Mouse (Mus musculus): Measurements from ENCODE around the gene Filip1l.

The Filip1l gene

DNA sequence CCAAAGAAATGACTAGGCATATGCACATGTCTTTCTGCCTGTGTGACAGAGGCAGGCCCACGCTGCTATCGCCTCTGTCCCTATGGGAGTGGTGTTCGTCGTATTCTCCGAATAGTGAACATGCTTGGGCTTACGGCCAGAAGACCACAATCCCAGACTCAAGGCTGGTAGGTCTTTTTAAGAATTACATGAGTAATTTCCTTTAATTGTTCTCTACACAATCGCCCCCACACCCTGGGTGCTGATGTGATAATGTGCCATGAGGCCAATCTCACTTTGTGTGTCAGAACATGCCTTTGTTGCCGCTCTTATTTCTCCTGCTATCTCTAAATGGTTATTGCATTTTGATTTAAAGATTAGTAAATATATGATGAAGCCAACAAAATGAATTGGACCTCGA lies 132.4 kb downstream of the Filip1l start:
- DNase-seq, result no peak

DNA sequence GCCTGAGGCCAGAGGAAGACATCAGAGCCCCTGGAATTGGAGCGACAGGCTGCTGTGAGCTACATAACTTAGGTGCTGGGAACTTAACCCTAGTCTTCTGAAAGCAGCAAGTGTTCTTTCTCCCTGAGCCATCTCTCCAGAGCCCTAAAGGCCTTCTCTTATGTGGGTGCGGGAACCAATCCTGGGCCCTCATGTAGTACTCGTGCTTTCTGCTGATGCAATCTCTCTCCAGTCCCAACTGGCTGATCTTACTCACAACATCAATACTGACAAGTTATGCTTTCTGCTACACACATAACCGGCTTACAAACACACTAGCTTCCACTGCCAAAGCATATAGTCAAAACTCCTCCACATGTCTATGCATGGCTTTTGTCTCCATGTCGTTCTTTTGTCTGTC lies 133.4 kb downstream of the Filip1l start:
- no peak for DNase-seq

DNA sequence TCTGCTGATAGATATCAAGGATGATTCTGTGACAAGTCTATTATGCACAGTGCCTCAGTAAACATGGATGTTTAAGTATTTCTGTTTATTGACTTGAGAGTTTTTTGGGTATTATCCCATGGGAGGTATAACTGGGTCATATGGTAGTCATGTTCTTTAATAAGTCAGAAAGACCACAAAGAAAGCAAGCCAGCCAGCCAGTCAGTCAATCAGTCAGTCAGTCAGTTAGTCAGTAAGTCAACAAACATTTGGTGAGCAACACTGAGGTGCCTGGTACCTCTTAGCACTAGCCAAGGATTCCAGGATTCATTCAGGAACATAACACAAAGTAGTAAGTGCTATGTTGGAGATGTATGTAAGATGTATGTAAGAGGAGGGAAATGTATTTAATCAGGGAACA lies 135.8 kb downstream of the Filip1l start:
- no peak for DNase-seq

DNA sequence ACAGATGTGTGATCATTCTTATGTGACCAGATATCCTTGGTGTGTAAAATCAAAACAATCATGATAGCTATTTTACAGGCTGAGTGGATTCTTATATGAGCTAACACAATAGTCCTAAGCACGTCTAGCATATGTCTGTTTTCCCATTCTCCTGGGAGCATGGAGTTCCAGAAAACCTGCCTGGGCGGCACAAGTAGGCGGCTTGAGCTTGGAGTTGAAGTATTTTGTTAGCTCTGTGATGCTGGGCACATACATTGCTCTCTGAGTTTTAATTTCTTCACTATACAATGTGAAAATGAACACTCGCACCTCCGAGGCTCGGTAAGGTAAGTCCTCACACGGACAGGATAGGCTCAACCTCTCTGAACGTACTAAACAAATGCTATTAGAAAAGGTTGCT lies 137.8 kb downstream of the Filip1l start:
- DNase-seq, result peak; percentile 29

DNA sequence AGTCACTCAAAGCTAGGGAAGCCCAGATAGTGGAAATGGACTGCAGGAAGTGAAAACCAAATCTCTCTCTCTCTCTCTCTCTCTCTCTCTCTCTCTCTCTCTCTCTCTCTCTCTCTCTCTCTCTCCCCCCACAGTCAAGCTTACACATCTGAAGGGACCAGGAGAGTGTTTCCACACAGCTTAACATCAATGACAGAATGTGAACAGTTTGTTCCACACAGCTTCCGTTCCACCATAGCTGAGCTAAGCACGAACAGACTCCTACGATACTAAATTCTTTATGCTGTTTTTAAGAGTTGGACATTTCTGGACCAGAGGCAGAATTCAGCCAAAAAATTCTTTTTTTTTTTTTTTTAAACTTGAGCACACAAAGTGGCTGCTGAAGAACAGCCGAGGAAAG lies 139.0 kb downstream of the Filip1l start:
- no peak for DNase-seq

DNA sequence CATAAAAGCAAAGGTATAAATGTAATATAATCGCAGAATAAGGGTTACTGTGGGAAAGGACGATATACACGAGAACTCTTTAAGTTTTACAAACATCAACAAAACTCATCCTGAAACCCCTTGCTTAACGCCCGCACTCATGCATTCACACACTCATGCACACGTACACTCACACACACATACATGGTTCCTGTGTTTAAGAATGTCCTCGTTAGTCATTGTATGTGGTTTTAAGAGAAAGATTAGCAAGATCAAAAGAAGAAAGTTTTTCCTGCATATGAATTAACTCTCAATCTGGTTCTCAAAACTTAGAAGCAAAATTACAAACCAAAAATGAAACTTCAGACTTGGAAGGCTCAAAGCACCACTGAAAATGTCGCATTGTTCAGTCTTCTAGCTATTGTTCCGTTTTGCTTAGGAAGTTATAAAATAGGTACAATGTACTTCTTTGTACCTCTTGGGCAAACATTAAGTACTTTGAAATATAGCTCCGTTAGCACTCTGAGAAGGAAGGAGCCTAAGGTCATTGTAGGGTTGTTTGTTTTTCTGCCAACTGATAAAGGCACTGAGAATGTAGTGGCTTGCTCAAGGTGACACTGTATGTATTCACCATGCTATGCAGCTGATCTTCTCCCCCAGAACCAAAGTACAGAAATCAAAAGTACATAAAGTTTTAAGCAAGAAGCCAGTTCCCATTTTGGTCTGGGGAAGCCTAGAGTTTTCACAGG lies 142.7 kb downstream of the Filip1l start:
- no peak for DNase-seq

DNA sequence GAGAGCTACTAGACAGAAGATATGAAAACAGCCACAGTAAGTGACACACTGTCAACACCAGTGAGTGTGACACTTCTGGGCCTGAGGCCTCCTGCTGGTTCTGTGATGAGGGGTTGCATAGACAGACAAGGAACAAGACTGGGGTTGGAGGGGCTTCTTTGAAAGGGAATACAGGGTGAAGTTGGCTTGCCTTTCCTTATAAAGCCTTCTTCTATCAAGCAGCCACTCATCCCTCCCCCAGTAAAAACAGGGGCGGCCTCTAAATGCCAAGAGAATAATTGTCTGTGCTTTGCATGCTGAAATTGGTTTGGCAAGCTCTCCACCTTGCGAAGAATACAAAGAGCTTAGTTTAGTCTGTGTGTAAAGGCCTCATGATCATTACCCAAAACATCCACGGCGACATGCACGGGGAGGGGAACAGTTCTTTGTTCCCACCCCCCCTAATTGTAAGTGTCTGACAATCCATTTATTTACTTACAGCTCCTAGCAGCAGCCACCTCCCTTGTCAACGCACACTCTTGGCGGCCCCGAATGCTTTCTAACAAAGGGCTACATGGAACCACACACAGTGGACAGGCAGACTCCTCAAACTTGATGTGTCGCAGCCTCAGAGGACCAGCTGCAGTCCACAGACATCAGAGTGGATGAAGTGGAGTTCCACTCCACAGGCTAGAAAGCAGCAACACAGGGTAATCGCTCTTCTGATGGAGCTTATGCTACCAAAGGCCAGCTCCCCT lies 143.7 kb downstream of the Filip1l start:
- peak; percentile 63 for DNase-seq

DNA sequence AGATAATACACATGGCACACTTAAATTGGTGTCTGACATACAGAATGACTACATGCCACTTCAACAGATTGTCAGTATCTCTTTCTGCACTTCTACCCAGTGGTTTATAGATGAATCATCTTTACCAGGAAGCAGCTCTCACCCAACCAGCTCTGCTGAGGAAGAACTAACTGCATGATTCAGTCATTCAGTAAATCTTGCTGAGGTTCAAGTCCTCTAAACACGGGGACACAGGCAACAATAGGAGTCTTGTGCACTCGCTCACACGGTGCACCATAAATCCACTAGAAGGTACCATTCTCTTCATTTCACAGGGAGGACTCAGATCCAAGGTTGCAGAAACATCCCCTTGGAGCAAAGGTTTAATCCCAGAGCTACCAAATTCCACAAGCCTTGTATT lies 148.0 kb downstream of the Filip1l start:
- no peak for DNase-seq

DNA sequence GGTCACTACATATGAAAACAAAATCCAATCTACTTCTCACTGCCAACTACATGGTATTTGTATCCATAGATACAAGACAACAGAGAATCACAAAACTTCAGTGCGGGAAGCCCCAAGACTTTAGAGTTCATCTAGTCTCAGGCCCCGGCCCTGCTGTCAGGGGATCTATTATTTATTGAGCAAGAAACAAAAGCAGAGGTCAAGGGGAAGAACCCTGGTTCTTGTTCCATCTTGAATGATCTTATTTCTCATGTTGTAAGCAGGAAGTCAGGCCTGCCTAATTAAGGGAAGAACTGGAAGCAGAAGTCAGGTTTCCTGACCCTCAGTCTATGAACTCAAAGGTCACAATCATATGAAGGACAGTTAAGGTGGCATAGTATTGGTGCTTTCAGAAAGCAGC lies 149.3 kb downstream of the Filip1l start:
- no peak for DNase-seq

DNA sequence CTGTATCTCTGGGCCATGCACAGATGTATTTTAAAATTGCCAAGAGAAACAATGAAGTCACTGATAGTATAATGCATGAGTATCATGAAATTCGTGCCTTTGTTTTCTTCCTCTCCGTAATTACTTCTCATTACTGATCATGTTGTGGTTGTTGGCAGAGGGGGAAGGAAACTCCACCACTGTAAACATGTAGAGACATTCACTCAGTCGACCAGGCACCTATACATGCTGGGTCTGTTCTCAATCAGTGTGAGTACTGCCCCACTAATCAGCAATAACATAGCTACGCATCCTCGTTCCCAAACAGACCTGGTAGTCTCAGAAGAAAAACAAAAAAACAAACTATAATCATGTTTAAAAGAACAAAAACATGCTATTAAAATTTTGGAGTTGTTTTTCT lies 149.9 kb downstream of the Filip1l start:
- no peak for DNase-seq

DNA sequence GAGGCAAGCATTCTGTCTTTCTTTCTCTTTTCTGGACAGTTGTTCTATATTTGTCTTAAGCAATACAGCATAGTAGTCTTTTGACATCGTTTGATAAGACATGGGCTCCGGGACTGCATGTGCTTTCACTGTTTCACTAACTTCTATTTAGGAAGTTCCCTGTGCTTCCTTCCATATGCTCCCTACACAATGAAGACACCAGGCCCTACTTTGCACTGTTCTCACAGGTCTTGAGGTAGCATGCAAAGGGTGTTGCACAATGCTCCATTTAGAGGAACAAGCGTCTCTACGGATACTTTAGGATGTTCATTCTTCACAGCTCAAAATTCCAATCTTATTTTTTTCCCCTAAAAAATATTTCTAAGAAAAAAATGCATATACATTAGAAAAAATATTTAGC lies 151.8 kb downstream of the Filip1l start:
- DNase-seq, result no peak

DNA sequence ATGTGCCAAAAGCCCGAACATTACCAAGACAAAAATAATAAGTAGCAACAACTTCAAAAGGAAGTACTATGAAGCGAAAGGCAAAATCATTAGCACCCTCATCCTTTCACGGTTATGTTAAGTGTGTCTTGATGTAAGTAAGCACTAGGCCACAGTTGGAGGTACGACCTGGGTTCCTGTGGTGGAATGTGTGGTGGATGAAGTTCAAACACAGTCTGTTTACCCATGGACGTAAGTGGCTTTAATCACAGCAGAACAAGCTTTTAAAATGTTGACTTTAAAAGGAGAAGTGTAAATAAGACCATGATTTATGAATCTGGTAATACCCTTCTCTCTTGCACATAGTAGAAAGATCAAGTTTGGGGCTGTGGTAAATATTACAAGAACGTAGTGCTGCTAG lies 153.2 kb downstream of the Filip1l start:
- no peak for DNase-seq

DNA sequence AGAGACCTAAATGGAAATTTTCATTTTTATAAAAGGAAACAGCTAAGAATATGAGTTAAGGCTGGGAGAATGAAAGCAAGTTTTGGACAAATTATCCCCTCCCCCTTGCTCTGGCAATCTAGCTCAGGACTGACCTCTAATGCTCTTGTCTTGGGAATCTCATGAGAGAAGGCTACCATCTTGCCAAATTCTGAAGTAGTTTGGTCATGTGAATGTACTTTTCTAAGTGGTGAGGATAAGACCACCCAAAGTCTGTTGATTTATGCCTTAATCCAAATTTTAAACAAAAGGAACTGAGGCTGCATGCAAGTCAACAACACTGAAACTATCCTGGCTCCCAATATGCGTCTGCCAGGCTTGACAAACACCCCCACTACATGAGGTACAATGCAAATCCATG lies 155.5 kb downstream of the Filip1l start:
- no peak for DNase-seq

DNA sequence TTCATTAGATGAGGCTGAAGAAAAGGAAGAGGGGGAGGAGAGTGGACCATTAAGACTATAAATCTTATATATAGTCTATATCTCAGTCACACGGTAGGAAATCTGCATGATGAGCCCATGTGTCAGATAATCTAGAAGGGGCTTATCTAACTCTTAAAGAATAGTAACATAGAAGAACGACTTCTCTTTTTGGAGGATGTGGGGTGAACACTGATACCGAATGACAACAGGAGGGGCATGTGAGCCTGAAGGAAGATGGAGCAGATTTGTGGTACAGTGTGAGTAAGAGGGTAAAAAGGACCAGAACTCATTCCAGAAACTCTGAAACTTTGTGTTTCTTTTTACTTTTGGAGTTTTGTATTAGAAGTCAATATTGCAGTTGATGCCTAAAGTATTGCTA lies 156.2 kb downstream of the Filip1l start:
- DNase-seq, result no peak

DNA sequence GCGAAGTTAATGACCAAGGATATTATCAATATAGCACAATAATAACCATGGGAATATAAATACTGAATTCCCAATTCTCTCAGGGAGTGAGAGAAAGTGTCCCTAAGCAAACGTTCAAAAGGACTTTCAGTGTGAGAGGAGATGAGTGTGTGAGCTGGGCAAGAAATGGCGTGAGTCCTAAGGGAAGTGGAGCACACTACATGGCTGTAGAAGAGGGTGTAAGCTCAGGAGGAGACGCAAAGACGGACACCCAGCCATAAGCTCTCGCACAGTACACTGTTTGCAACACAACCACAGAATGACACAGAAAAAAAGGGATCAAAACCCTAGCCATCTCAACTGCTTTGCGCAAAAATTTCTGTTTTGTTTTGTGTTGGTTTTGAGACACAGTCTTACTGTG lies 160.7 kb downstream of the Filip1l start:
- DNase-seq, result no peak

DNA sequence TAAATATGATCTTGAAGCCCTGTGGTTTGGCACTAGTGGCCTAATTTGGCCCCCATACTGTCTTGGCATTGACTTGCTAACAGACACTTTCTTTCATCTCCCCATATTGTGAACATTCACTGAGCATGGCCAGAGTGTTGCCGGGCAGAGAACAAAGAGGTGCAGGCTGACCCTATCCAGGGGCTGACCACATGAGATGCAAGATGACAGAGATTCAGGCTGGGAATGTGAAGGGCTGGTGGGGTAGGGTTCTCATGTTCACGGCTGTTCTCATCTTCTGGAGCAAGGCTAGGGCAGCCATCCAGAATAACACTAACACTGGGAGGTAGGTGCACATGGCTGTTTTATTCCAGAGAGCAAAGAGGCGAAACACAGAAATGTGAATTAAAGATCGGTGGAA lies 161.5 kb downstream of the Filip1l start:
- DNase-seq, result no peak

DNA sequence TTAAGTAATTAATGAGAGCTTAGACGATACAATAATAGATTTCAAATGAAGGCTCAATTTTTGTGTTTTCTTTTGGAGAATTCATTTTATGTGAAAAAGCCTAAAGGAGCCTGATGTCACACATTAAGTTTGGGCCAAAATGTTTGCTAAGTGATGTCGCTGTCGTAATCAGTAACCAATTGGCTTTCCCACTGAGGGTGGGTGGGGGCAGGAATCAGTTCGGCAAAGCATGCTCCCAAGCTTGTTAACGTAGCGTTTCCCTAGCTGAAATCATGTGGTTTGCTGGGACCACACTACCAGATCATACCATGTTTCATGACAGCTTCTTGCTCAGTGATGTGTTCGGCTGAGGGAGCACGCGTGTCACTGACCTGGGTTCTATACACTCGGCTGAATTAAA lies 162.7 kb downstream of the Filip1l start:
- no peak for DNase-seq

DNA sequence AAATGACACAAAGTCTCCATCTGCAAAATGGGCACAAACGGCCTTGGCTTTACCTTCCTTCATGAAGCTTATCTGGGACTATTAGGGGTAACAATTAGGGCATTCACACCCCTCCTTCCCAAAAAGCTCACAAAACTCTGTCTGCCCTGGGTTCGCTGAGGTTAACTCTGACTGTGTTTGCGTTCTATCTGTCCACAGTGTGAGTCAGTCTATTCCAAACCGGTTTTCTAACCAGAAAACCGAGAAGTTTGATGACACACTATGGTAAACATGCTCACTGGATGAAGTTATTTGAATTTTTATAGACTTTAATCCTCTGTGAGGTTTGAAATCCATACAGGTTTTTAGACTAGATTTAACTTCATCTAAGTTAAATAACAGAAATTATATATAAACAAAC lies 172.2 kb downstream of the Filip1l start:
- no peak for DNase-seq

DNA sequence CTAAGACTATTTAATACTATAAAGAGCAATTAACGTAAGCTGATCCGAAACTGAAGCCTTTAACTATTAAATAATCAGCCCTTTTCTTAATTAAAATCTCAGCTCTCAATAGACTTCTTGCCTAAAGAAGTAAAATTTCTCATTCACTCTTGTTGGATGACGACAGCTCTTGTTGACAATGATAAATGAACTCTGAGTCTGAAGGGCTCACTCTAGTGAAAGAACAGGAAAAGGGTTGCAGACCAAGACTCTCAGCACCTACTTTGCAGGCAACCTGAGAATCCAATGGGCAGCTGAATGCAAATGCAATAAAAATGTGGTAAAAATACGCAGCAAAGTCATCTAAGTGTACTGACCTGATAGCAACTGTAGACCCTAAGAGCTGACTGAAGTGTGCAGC lies 172.6 kb downstream of the Filip1l start:
- no peak for DNase-seq

DNA sequence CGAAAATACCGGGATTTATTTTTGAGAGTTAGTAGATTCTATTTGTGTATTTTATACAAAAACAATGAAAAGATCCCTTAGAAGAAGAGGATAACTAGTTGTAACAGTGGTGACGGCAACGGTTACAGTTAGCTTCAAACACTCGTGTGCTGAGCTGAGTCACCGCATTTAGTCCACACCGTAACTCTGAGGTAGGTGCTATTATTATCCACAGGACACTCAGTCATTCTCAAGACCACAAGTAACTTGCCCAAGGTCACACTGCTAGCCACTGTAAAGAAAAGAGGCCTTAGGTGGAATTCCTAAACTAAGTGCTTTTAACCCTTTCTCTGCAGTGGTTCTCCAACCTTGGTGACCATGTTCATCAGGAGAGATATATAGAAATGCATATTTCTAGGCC lies 174.0 kb downstream of the Filip1l start:
- no peak for DNase-seq

DNA sequence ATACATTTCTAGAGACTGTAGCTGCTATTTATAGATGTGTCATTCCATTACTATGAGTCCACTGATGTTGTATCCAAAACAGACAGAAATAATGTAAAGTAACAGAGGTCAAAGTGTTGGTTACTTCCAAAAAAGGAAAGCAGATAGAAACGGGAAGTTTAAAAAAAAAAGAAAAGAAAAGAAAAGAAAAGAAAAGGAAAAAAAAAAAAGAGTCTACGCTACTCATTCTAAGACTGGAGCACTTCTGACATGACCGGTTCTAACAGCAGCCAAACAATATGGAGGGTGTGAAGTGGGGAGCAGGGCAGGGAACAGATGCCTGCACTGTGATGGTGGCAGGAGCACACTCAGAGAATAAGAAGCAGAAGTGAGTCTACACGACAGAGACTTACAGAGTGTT lies 175.6 kb downstream of the Filip1l start:
- DNase-seq, result no peak

DNA sequence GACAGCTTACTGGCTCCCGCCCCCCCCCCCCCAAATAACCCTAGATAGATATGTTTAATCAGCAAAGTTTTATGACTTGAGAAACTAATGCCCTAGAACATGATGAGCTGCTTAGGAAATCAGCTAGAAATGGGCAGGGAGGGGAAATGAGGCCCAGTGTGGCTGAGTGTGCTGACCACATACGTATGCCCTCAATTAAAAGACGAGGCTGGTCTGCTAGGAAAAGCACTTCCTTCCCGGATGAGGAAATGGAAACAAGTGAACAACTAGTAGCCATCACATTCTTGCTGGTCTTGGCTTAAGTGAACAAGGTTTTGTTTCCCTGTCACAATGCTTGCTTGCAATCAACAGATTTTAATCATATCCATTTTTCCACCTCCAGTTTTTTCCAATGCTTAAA lies 177.7 kb downstream of the Filip1l start:
- no peak for DNase-seq

DNA sequence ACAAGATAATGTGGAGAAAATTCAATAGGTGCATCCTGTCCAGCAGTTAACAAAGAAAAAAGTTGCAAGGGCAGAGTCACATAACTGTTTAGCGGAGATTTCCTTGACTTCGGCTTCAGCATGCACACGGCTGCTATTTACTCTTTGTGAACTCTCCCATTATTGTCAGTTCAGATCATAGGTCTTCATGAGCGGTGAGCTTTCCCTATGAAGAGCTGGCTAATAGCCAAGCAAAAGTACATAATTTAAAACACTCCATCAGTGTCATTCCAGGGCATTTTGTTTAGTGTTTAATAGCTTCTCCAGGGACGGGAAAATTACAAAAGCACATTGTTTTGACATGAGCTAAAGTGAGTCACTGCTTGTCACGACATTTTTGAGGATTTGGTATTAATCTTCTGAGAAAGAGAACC lies 179.2 kb downstream of the Filip1l start:
- no peak for DNase-seq

DNA sequence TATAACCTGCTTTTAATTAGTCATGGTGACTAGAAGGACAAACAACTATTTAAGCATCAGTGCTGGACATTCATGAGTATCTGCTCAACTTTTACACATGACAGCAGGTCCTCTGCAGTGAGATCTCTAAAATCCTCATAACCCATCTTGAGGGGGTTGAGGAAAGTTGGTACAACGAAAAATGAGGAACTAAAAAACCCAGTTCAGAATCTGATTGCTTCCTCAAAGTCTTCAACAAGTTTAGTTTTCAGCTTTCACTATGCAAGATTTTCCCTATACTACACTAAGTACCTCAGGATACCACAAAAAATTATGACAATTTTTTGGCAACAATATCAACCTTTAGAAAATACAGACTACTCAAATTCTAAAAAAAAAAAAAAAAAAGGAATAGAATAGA lies 181.5 kb downstream of the Filip1l start:
- no peak for DNase-seq

DNA sequence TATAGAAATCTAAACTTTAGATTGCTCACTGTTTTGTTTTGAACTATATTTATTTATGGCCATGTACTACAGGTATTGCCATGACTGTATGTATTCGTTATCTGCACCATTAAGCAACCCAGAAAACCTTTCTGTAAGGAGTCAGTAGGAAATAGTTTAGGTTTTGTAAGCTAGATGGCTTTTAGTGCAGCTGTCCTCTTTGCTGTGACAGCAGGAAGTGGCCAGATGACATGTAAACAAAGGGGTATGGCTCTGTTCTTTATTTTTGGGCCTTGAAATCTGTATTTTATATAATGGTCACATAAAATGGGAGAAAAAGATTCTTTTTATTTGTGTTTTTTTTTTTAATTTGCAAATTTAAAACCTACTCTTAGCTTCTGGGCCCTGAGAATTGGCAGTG lies 181.9 kb downstream of the Filip1l start:
- DNase-seq, result no peak

Measured in layer of hippocampus, adult 9-11 months (tissue).